Mouse (Mus musculus): ENCODE measurements around the gene Ppbp.
"Not testable (repeated sequence)": the region's sequence is repeated elsewhere in the genome, so short reads cannot be mapped to it uniquely, and the experiment has no call there.

Ppbp gene

DNA sequence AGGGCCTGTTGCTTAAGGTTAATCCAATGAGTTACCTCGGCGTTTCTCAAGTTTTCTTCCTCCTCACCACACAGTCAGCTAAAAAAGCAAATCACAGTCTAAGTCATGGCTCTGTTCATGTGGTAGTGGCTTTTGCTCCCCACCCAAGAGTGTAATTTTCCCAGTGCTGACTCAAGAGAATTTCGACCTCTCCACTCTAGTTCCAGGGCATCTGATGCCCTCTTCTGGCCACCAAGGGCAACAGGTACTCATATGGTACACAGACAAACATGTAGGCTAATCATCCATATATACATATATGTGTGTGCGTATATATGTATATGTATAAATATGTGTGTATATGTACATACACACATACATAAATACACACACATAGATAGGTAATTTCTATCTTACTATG is 19.8 kb downstream of the Ppbp start:
- no peak for DNase-seq (ENCODE audit: low spot score)

DNA sequence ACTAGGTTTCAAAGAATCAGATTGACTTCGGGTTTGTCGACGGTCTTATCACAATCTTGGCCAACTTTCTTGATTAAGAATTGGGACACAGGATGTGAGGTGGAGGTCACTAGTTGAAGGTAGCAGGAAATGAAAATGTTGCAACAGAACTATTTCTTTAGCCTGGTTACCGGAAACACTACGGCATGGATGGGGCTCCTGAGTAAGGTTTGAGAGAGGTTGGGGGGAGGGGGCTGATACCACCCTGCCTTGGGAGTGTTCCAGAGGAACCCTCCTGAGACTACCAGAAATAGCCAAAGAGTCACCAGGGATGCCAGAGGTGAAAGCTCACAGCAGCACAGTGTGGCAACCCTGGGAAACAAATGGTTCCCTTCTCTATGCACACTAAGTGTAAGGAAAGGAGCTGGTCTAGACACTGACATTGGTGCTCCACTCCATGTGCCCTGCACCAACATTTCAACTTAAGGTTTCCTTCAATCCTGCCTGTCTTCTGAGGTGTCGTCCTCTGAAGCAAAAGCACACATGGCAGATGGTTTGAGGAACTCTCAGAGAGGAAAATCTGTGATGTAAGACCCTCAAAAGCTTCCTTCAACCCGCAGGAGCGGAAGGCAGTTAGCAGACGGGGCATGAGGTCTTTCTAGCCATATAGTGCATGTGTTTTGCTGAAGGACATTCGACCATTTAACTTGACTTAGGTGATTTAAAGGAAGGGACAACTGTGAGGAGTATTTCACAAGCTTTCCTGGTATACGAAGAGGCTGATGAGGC is 21.2 kb downstream of the Ppbp start:
- no peak for DNase-seq (ENCODE audit: low spot score)

DNA sequence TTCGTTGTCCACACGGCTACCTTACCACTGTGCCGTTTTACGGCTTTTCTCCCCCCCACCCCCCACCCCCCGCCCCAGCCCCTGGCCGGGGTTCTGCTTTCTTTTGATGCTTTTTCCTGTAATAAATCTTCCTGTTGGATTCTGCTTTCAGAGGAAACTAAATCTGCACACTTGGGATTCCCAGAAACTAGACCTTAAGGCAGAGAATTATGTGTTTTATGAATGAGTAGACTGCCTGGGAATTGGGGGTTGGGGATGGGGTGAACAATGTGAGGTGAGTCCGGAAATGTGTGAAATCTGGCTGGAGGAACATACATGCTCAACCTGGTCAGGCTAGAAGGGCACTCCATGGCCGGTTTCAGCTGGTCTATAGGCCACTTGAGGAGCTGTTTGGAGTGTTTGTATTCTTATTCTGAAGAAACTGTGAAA is 21.8 kb downstream of the Ppbp start:
- DNase-seq (ENCODE audit: low spot score) = no peak

DNA sequence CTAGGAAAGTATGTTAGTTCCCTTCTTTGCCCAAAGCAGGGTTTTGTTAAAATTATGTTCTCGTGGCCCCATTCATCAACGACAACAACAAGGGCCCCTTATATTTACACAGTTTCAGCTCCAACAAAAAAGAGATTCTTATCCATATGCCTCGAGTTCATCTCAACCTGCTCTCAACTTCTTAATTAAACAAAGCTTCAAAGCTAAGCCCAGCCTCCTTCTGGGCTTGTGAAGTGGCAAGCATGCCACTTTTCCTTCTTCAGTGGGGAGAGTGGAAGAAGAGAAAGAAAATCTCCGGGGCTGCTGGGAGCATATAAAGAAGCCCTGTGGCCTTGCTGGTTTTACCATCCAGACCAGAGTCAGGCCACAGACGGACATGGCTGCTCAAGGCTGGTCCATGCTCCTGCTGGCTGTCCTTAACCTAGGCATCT is 25.9 kb downstream of the Ppbp start, which contains the start of gene Cxcl15:
Cxcl15 (plus strand) TSS at position 340 of the 431 bp plus-strand sequence.
- DNase-seq (ENCODE audit: low spot score) = no peak

DNA sequence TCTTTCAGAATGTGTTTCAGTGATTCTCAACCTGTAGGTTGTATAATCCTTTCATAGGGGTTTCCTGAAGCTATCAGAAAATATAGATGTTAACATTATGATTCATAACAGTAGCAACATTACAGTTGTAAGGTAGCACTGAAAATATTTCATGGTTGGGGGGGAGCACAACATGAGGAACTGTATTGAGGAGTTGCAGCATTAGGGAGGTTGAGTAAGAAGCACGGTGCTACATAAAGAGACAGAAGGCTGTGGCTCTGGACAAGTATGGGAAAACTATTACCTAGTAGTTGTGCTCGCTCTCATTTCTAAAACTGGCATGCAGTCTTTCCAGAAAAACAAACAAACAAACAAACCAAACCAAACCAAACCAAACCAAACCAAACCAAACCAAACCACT is 27.1 kb downstream of the Ppbp start:
- DNase-seq (ENCODE audit: low spot score) = not testable (repeated sequence)

DNA sequence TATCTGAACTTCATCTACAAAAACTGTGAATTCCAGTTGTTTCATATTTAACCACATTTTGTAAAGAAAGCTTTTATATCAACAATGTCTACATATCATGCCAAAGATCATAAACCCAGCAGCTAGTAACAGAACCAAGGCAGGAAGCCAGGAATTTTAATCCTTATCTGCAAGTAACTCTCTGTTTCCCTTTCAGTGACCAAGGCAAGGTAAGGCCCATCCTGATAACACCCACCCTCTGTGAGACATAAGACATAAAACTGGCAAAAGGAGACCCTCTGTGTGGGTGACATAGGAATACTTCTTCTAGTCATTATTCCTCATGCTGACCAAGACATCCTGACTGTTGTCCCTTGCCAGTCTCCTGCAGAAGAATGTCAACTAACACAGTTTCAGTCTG is 36.3 kb downstream of the Ppbp start:
- DNase-seq (ENCODE audit: low spot score) = no peak

DNA sequence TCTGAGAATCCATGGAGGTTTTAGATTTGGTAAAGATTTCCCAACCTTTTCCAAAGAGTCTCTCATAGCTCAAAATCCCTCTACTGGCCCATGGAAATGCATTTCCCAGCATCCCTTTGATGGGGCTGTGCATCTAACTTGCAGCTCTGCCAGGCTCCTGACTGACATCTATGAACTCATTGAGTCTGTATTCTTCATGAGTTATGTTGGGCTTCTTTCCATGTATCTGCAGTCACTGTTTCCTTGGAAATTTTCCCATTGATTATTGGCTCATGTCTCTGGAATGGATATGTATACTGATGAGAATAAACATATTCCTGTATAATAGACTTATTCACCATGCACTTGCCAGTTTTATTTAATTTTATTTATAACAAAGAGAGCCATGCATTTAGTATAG is 37.7 kb downstream of the Ppbp start:
- no peak for DNase-seq (ENCODE audit: low spot score)

DNA sequence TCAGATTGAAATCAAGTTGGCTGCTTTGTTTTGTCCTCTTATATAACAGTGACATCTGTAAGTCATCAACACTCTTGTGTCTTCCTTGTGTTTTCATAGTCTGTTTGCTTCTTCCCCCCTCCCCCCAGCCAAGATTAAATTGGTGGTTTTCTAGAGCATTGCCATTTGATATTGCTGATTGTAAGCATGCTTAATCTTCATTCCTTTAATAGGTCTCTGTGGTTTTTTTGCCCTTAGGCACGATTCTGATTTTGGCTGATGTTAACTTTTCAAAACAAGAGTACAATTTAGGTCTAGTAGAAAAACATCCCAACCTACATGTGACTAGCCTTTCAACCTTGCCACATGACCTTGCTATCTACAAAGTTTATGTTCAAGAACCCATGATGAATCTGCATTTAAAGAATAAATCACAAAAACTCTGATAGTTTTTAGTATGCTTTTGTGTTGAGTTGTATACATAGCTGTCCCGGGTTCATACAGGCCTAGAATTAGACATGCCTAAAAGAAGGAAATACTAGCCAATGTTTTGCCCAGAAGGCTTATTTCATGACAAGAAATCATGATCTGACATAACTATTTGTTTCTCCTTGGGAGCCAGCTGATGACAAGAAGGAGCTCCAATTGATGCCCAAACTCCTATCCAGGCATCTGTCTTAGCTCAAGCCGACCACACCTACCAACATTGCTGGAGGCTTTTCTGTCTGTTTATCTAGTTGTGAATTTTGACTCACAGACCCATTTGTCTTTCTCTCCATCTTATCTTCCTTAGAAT is 39.0 kb downstream of the Ppbp start:
- no peak for DNase-seq (ENCODE audit: low spot score)

All from MN1 (cell line).